In the genomic region with DNA sequence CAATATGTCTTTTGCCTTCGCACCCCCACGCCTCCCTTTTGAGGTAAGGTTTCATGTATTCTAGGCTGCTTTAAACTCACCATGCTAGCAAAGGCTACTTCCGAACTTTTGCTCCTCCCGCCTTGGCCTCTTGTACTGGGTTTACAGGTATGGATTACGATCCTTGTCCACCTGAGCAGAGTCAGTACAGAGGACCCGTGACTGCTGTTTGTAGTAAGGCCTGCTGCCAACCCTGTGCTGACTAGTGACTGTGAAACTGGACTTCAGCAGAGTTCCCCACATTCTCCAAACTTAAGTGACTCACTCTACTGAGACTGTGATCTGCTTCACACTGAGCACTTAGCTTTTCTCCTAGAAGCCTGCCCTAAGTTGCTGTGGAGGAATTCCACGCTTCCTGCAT, we compare ENCODE assay signal across 19 mouse cellular contexts. TPM values are rescaled to one million over a fixed set of nuclear protein-coding genes. Genes with fewer than 3 reads are reported as not detected.
DNase-seq lines count a peak whose midpoint lies in the region; ATAC-seq lines count a peak whose summit lies in the region.
"Had no signal": no experiment of that assay in that cellular context is flagged by ENCODE, and none has a peak within 500 bp of the region (broad histone marks: within the 10 kb centered on the region; RNA-seq: fewer than 3 reads in every experiment).

No protein-coding gene starts in this region.

- no peak overlapping the region for H3K27ac ChIP-seq in kidney, embryonic 16.5 days (ENCODE audit: low read length)
- H3K27ac ChIP-seq in midbrain, embryonic 16.5 days (ENCODE audit: low read length) = no peak overlapping the region
- H3K27ac ChIP-seq: embryonic facial prominence, embryonic 13.5 days; hindbrain, embryonic 10.5 days; liver, embryonic 14.5 days; macrophage; midbrain, embryonic 10.5 days had no signal

- no peaks in the 10 kb centered on the region for H3K9me3 ChIP-seq in kidney, embryonic 16.5 days (ENCODE audit: low read length)
- H3K9me3 ChIP-seq in midbrain, embryonic 16.5 days (replicated peaks; ENCODE audit: control insufficient read depth, low read length, poor library complexity, severe bottlenecking) = no peaks in the 10 kb centered on the region
- H3K9me3 ChIP-seq: embryonic facial prominence, embryonic 13.5 days; hindbrain, embryonic 10.5 days; midbrain, embryonic 10.5 days had no signal

- peaks cover 22% of the 10 kb centered on the region for H3K4me1 ChIP-seq in kidney, embryonic 16.5 days (ENCODE audit: insufficient read depth, low read length)
- peaks cover 13% of the 10 kb centered on the region for H3K4me1 ChIP-seq in midbrain, embryonic 16.5 days (ENCODE audit: control insufficient read depth, insufficient read depth, low read length)

- peaks cover 4% of the 10 kb centered on the region for H3K36me3 ChIP-seq in kidney, embryonic 16.5 days (ENCODE audit: insufficient read depth, low read length)
- H3K36me3 ChIP-seq in midbrain, embryonic 16.5 days (ENCODE audit: control insufficient read depth, insufficient read depth, low read length) = no peaks in the 10 kb centered on the region

- peak; percentile 79 for DNase-seq in kidney, adult 11 months
- peak; percentile 17 for DNase-seq in 3T3-L1 (ENCODE audit: low read depth, low spot score)
- peak; percentile 17 for DNase-seq in Muller cell, postnatal 12 days (ENCODE audit: inconsistent ontology term)
- peak; percentile 34 for DNase-seq in kidney, postnatal 10 days
- DNase-seq in retina, embryonic 14.5 days (ENCODE audit: low spot score) = no peak
- DNase-seq: adrenal gland, postnatal 14 days; cerebellum, adult 11-12 months; cerebellum, postnatal 14 days; gastrocnemius, postnatal 25 days; right cerebral cortex, adult 18-20 months had no signal

- WGBS in kidney, embryonic 16.5 days = 84% methylated on average over 7 of the region's 7 CpGs
- WGBS in midbrain, embryonic 16.5 days = 99% methylated on average over 7 of the region's 7 CpGs

- no peak overlapping the region for H3K4me3 ChIP-seq in kidney, embryonic 16.5 days (ENCODE audit: low read length)
- H3K4me3 ChIP-seq in midbrain, embryonic 16.5 days (ENCODE audit: low read depth, low read length) = no peak overlapping the region
- H3K4me3 ChIP-seq: embryonic facial prominence, embryonic 13.5 days; hindbrain, embryonic 10.5 days; midbrain, embryonic 10.5 days had no signal

- H3K9ac ChIP-seq in kidney, embryonic 16.5 days (replicated peaks; ENCODE audit: low read length) = no peak overlapping the region
- H3K9ac ChIP-seq in midbrain, embryonic 16.5 days (ENCODE audit: low read depth, low read length) = no peak overlapping the region
- H3K9ac ChIP-seq: embryonic facial prominence, embryonic 13.5 days; liver, embryonic 14.5 days had no signal

- no peak for ATAC-seq in kidney, embryonic 16.5 days (ENCODE audit: low FRiP score, low TSS enrichment)
- ATAC-seq in midbrain, embryonic 16.5 days = no peak
- ATAC-seq: activated CD4-positive, CD25-positive, alpha-beta regulatory T cell, adult 4 months; forebrain, embryonic 16.5 days had no signal

- H3K27me3 ChIP-seq in kidney, embryonic 16.5 days (ENCODE audit: insufficient read depth, low read length) = no peaks in the 10 kb centered on the region
- no peaks in the 10 kb centered on the region for H3K27me3 ChIP-seq in midbrain, embryonic 16.5 days (ENCODE audit: control insufficient read depth, insufficient read depth, low read depth, low read length)
- H3K27me3 ChIP-seq: embryonic facial prominence, embryonic 13.5 days had no signal

- H3K4me2 ChIP-seq in kidney, embryonic 16.5 days (replicated peaks; ENCODE audit: low read depth, low read length) = no peak overlapping the region
- H3K4me2 ChIP-seq in midbrain, embryonic 16.5 days (ENCODE audit: low read length) = no peak overlapping the region
- H3K4me2 ChIP-seq: embryonic facial prominence, embryonic 13.5 days had no signal

RNA-seq across cellular contexts. Expression of gene 1700021F05Rik, which starts 3.1 kb away (rescaled TPM):
- 75.0 and 78.4 TPM in 2 replicates for polyA plus RNA-seq in kidney, embryonic 16.5 days (2015; fragmentation: Nextera tagmentation; extraction: Ambion mirVana)
- polyA plus RNA-seq in midbrain, embryonic 16.5 days (2015; fragmentation: Nextera tagmentation; extraction: Ambion mirVana) = 64.3 and 68.7 TPM in 2 replicates

RNA-seq across cellular contexts. Expression of gene Gm9803, which starts 13.8 kb away (rescaled TPM):
- polyA plus RNA-seq in kidney, embryonic 16.5 days (2015; fragmentation: Nextera tagmentation; extraction: Ambion mirVana) = 13.8 and 28.9 TPM in 2 replicates
- polyA plus RNA-seq in midbrain, embryonic 16.5 days (2015; fragmentation: Nextera tagmentation; extraction: Ambion mirVana) = 16.6 and 23.4 TPM in 2 replicates

RNA-seq across cellular contexts. Expression of gene Cd24a, which starts 40.4 kb away (rescaled TPM):
- polyA plus RNA-seq in kidney, embryonic 16.5 days (2015; fragmentation: Nextera tagmentation; extraction: Ambion mirVana) = 416 and 441 TPM in 2 replicates
- 660 and 780 TPM in 2 replicates for polyA plus RNA-seq in midbrain, embryonic 16.5 days (2015; fragmentation: Nextera tagmentation; extraction: Ambion mirVana)

RNA-seq across cellular contexts. Expression of gene Bend3, which starts 59.0 kb away (rescaled TPM):
- 4.1 and 6.8 TPM in 2 replicates for polyA plus RNA-seq in kidney, embryonic 16.5 days (2015; fragmentation: Nextera tagmentation; extraction: Ambion mirVana)
- polyA plus RNA-seq in midbrain, embryonic 16.5 days (2015; fragmentation: Nextera tagmentation; extraction: Ambion mirVana) = 3.1 TPM in 2 replicates
